Mouse (Mus musculus) cortical plate, adult 2 months (tissue): ENCODE data around the gene Rps19.

Experiments
- CTCF ChIP-seq: fragments of 200-500 bp; IDR thresholded peaks from 2 replicates; pipeline ENCODE4 v1.5.1; 2011; ENCODE audit warnings: mild to moderate bottlenecking, control low read depth, low read length; ENCODE audit not compliant: insufficient read depth; ENCODE audit errors: extremely low read depth
- POLR2A ChIP-seq: fragments of 200-500 bp; IDR thresholded peaks from 2 replicates; pipeline ENCODE4 v1.6.1; 2011; ENCODE audit warnings: mild to moderate bottlenecking, low read length, control low read depth; ENCODE audit not compliant: insufficient read depth; ENCODE audit errors: extremely low read depth

DNA sequence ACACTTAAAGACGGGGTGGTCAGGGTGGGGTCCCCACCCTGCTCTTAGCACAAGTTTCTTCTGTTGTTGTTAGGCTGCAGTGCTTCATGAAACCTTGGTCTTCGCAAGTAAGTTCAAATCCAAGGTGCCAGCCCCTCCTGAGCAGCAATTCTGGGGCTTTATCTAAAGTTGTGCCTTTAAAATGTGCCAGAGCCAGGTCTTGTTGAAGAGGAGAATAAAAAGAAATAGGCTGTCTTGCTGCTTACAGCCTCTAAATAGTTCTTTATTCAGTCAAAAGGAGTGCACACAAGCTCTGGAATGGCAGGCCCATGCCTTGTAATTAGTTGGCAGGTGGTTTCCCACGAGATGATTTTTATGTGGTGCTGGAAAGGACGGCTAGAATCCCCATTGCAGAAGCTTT lies 2.9 kb downstream of the Rps19 start:
- no peak for TF ChIP-seq POLR2A
- TF ChIP-seq CTCF, result no peak
